Mouse (Mus musculus) thymus, adult 2 months (tissue): ENCODE results near the gene Gli3.

ENCODE experiments used
- CTCF ChIP-seq: fragments of 200-500 bp; IDR thresholded peaks from 2 replicates; pipeline ENCODE4 v1.5.1; 2012; ENCODE audit warnings: mild to moderate bottlenecking, control low read depth, low read length, moderate library complexity, borderline replicate concordance; ENCODE audit not compliant: control insufficient read depth, poor library complexity, insufficient read depth; ENCODE audit errors: extremely low read depth
- POLR2A ChIP-seq: fragments of 200-500 bp; IDR thresholded peaks from 2 replicates; pipeline ENCODE4 v1.6.1; 2012; ENCODE audit warnings: mild to moderate bottlenecking, low read length, control low read depth, moderate library complexity; ENCODE audit not compliant: control insufficient read depth, poor library complexity, insufficient read depth; ENCODE audit errors: extremely low read depth

GRCm38 (mm10) chr13:15617423-15617822 is 154.4 kb downstream of the Gli3 start:
- TF ChIP-seq CTCF = no peak
- TF ChIP-seq POLR2A = no peak
